Mouse (Mus musculus) kidney, embryonic 16.5 days (tissue): ENCODE measurements around the gene Lsm5. TPM values are rescaled to one million over a fixed set of nuclear protein-coding genes. Genes with fewer than 3 reads are reported as not detected.

Source experiments
- ATAC-seq: fragments of 200-750 bp; cut with Nextera tagmentation; 2 replicates; pipeline ENCODE4 v1.8.0; 2017; ENCODE audit warnings: moderate TSS enrichment; ENCODE audit not compliant: low FRiP score, low TSS enrichment
- H3K27ac ChIP-seq: fragments of 300-500 bp; sonication (generic); 2 replicates; pipeline ENCODE4 v1.5.1; 2014; ENCODE audit warnings: low read length
- H3K27me3 ChIP-seq: fragments of 300-500 bp; sonication (generic); 2 replicates; pipeline ENCODE4 v1.6.1; 2014; ENCODE audit warnings: low read length, control low read depth, mixed read lengths; ENCODE audit not compliant: insufficient read depth
- H3K36me3 ChIP-seq: fragments of 300-500 bp; sonication (generic); 2 replicates; pipeline ENCODE4 v1.6.1; 2014; ENCODE audit warnings: low read length, control low read depth, mixed read lengths; ENCODE audit not compliant: insufficient read depth
- H3K4me1 ChIP-seq: fragments of 300-500 bp; sonication (generic); 2 replicates; pipeline ENCODE4 v1.6.1; 2014; ENCODE audit warnings: low read length, control low read depth, mixed read lengths; ENCODE audit not compliant: insufficient read depth
- H3K4me2 ChIP-seq: fragments of 300-500 bp; sonication (generic); replicated peaks from 2 replicates; pipeline ENCODE4 v1.6.1; 2014; ENCODE audit warnings: low read depth, low read length
- H3K4me3 ChIP-seq: fragments of 300-500 bp; sonication (generic); 2 replicates; pipeline ENCODE4 v1.5.1; 2014; ENCODE audit warnings: mild to moderate bottlenecking, low read length
- H3K9ac ChIP-seq: fragments of 300-500 bp; sonication (generic); replicated peaks from 2 replicates; pipeline ENCODE4 v1.6.1; 2014; ENCODE audit warnings: low read length
- H3K9me3 ChIP-seq: fragments of 300-500 bp; sonication (generic); 2 replicates; pipeline ENCODE4 v1.6.1; 2016; ENCODE audit warnings: low read length, control low read depth
- WGBS: fragments of 180-500 bp; shearing (Covaris S2); extraction: QIAGEN DNeasy Blood & Tissue Kit; methylation state at CpG from one replicate; pipeline ENCODE4 v1.1.7; 2014; 5-methylcytosine and 5-hydroxymethylcytosine counted together
- polyA plus RNA-seq: library from polyadenylated mRNA; unstranded; fragments of >200 nt; fragmentation: Nextera tagmentation; extraction: Ambion mirVana; gene quantifications from 2 replicates; pipeline ENCODE4 v1.2.1, GENCODE M21; 2015

Lsm5 gene
- polyA plus RNA-seq: 97.0 and 98.5 TPM in 2 replicates

- under 1% methylated on average over 46 of the region's 46 CpGs for WGBS
- H3K4me3 ChIP-seq: peak within 1 kb of the TSS; percentile 87
- H3K36me3 ChIP-seq: no peaks in the 10 kb centered on the region
- peaks cover 3% of the 10 kb centered on the region for H3K4me1 ChIP-seq
- peak within 1 kb of the TSS; percentile 77 for H3K9ac ChIP-seq
- H3K9me3 ChIP-seq: 0 out of 2 replicates have a peak, but pooled peaks cover 4% of the 10 kb centered on the region
- ATAC-seq: peak; percentile 94
- peak within 1 kb of the TSS; percentile 41 for H3K27ac ChIP-seq
- H3K4me2 ChIP-seq: peak within 1 kb of the TSS; percentile 75
- no peaks in the 10 kb centered on the region for H3K27me3 ChIP-seq
These were observed at the start of gene Lsm5 for GRCm38 (mm10) chr6:56703931-56704900. Lsm5 (minus strand) TSS chr6:56704710.

GRCm38 (mm10) chr6:56753719-56754118, 49.2 kb upstream of the Lsm5 start:
- 93% methylated on average over 3 of the region's 3 CpGs for WGBS
- Histone ChIP-seq H3K27me3 (no peaks in the 10 kb centered on the region), H3K4me2 (no peak overlapping the region), H3K36me3 (peaks cover 26% of the 10 kb centered on the region), H3K4me1 (no peaks in the 10 kb centered on the region), H3K4me3 (no peak overlapping the region), H3K9me3 (no peaks in the 10 kb centered on the region), H3K27ac (no peak overlapping the region), H3K9ac (no peak overlapping the region)
- ATAC-seq: no peak

GRCm38 (mm10) chr6:56745950-56746543, 41.5 kb upstream of the Lsm5 start:
- Histone ChIP-seq H3K27me3 (no peaks in the 10 kb centered on the region), H3K36me3 (peaks cover 21% of the 10 kb centered on the region), H3K4me3 (no peak overlapping the region), H3K9ac (no peak overlapping the region), H3K27ac (no peak overlapping the region), H3K9me3 (no peaks in the 10 kb centered on the region), H3K4me1 (no peaks in the 10 kb centered on the region), H3K4me2 (no peak overlapping the region)
- 67% methylated on average over 5 of the region's 5 CpGs for WGBS
- peak; percentile 59; the same call in 1 of the 2 replicates for ATAC-seq

- Histone ChIP-seq H3K27me3 (no peaks in the 10 kb centered on the region), H3K36me3 (peaks cover 39% of the 10 kb centered on the region), H3K4me2 (no peak overlapping the region), H3K4me1 (no peaks in the 10 kb centered on the region), H3K27ac (no peak overlapping the region), H3K4me3 (no peak overlapping the region), H3K9me3 (no peaks in the 10 kb centered on the region), H3K9ac (no peak overlapping the region)
- 80% methylated on average over 2 of the region's 2 CpGs for WGBS
- ATAC-seq: no peak
These were observed 28.0 kb upstream of the Lsm5 start for GRCm38 (mm10) chr6:56732545-56732944.

GRCm38 (mm10) chr6:56720877-56721276, 16.4 kb upstream of the Lsm5 start:
- H3K4me2 ChIP-seq: no peak overlapping the region
- H3K9ac ChIP-seq: no peak overlapping the region
- H3K27me3 ChIP-seq: no peaks in the 10 kb centered on the region
- peaks cover 14% of the 10 kb centered on the region for H3K4me1 ChIP-seq
- WGBS: 46% methylated on average over 3 of the region's 3 CpGs
- H3K36me3 ChIP-seq: peaks cover 14% of the 10 kb centered on the region
- H3K4me3 ChIP-seq: no peak overlapping the region
- H3K9me3 ChIP-seq: no peaks in the 10 kb centered on the region
- H3K27ac ChIP-seq: no peak overlapping the region
- ATAC-seq: no peak

GRCm38 (mm10) chr6:56719071-56719470, 14.6 kb upstream of the Lsm5 start:
- Histone ChIP-seq H3K4me2 (no peak overlapping the region), H3K27me3 (no peaks in the 10 kb centered on the region), H3K36me3 (0 out of 2 replicates have a peak, but pooled peaks cover 8% of the 10 kb centered on the region), H3K9me3 (no peaks in the 10 kb centered on the region), H3K4me3 (no peak overlapping the region), H3K27ac (no peak overlapping the region), H3K4me1 (peaks cover 16% of the 10 kb centered on the region), H3K9ac (no peak overlapping the region)
- 83% methylated on average over 1 of the region's 1 CpGs for WGBS
- no peak for ATAC-seq

- Histone ChIP-seq H3K9ac (peak overlapping the region; percentile 86), H3K4me3 (peak overlapping the region; percentile 83), H3K36me3 (no peaks in the 10 kb centered on the region), H3K9me3 (no peaks in the 10 kb centered on the region), H3K4me2 (peak overlapping the region; percentile 77), H3K27me3 (no peaks in the 10 kb centered on the region), H3K27ac (peak overlapping the region; percentile 93), H3K4me1 (peaks cover 11% of the 10 kb centered on the region)
- ATAC-seq: no peak
- under 1% methylated on average over 25 of the region's 25 CpGs for WGBS
These were observed 10.8 kb upstream of the Lsm5 start for GRCm38 (mm10) chr6:56715270-56715666.

- no peaks in the 10 kb centered on the region for H3K27me3 ChIP-seq
- H3K27ac ChIP-seq: peak within 1 kb of the TSS; percentile 93
- 0% methylated on average over 63 of the region's 64 CpGs for WGBS
- H3K9ac ChIP-seq: peak within 1 kb of the TSS; percentile 86
- peak within 1 kb of the TSS; percentile 77 for H3K4me2 ChIP-seq
- peaks cover 11% of the 10 kb centered on the region for H3K4me1 ChIP-seq
- ATAC-seq: peak; percentile 99
- H3K36me3 ChIP-seq: no peaks in the 10 kb centered on the region
- peak within 1 kb of the TSS; percentile 83 for H3K4me3 ChIP-seq
- H3K9me3 ChIP-seq: no peaks in the 10 kb centered on the region
These were observed 10.2 kb upstream of the Lsm5 start, which contains the start of gene Avl9 for GRCm38 (mm10) chr6:56714574-56715269. Avl9 (plus strand) TSS chr6:56714899.

- Histone ChIP-seq H3K4me1 (peaks cover 11% of the 10 kb centered on the region), H3K27me3 (no peaks in the 10 kb centered on the region), H3K27ac (no peak overlapping the region), H3K9ac (no peak overlapping the region), H3K9me3 (no peaks in the 10 kb centered on the region), H3K36me3 (no peaks in the 10 kb centered on the region), H3K4me3 (peak overlapping the region; percentile 83), H3K4me2 (peak overlapping the region; percentile 77)
- no peak for ATAC-seq
- WGBS: 51% methylated on average over 7 of the region's 7 CpGs
These were observed 9.7 kb upstream of the Lsm5 start for GRCm38 (mm10) chr6:56714186-56714573.
